Mouse (Mus musculus) embryonic facial prominence, embryonic 11.5 days (tissue): ENCODE results near the gene Gm960. TPM values are rescaled to one million over a fixed set of nuclear protein-coding genes. Genes with fewer than 3 reads are reported as not detected.
A peak's percentile ranks its signal among the peaks of the same experiment; 100 is the strongest.

Source experiments
- ATAC-seq: fragments of 200-750 bp; cut with Nextera tagmentation; replicated peaks from 2 replicates; pipeline ENCODE4 v1.8.0; 2017; ENCODE audit warnings: low read depth; ENCODE audit not compliant: insufficient number of reproducible peaks, low FRiP score, low TSS enrichment
- DNase-seq: peaks from one replicate; pipeline ENCODE4 v3.0.0-alpha.2; 2015; ENCODE audit warnings: low spot score
- H3K27ac ChIP-seq: fragments of 300-500 bp; sonication (generic); replicated peaks from 2 replicates; pipeline ENCODE4 v1.5.1; 2014; ENCODE audit warnings: mild to moderate bottlenecking, low read depth, low read length, control low read depth
- H3K27me3 ChIP-seq: fragments of 300-500 bp; sonication (generic); 2 replicates; pipeline ENCODE4 v1.6.1; 2014; ENCODE audit warnings: mild to moderate bottlenecking, low read length, moderate library complexity, mixed read lengths; ENCODE audit not compliant: control insufficient read depth, insufficient read depth
- H3K36me3 ChIP-seq: fragments of 300-500 bp; sonication (generic); replicated peaks from 2 replicates; pipeline ENCODE4 v1.6.1; 2014; ENCODE audit warnings: low read depth, mild to moderate bottlenecking, low read length, moderate library complexity, mixed read lengths; ENCODE audit not compliant: control insufficient read depth, insufficient read depth
- H3K4me1 ChIP-seq: fragments of 300-500 bp; sonication (generic); 2 replicates; pipeline ENCODE4 v1.6.1; 2014; ENCODE audit warnings: low read length, mixed read lengths; ENCODE audit not compliant: control insufficient read depth, insufficient read depth
- H3K4me2 ChIP-seq: fragments of 300-500 bp; sonication (generic); 2 replicates; pipeline ENCODE4 v1.6.1; 2014; ENCODE audit warnings: low read depth, mild to moderate bottlenecking, control low read depth, low read length, moderate library complexity
- H3K4me3 ChIP-seq: fragments of 300-500 bp; sonication (generic); 2 replicates; pipeline ENCODE4 v1.5.1; 2014; ENCODE audit warnings: low read depth, low read length, control low read depth
- H3K9ac ChIP-seq: fragments of 300-500 bp; sonication (generic); replicated peaks from 2 replicates; pipeline ENCODE4 v1.6.1; 2014; ENCODE audit warnings: mild to moderate bottlenecking, control low read depth, low read length
- H3K9me3 ChIP-seq: fragments of 300-500 bp; sonication (generic); replicated peaks from 2 replicates; pipeline ENCODE4 v1.6.1; 2016; ENCODE audit warnings: mild to moderate bottlenecking, low read length, inconsistent platforms, mixed read lengths; ENCODE audit not compliant: control insufficient read depth
- WGBS: fragments of 180-500 bp; shearing (Covaris S2); extraction: QIAGEN DNeasy Blood & Tissue Kit; methylation state at CpG from one replicate; pipeline ENCODE4 v1.1.7; 2014; 5-methylcytosine and 5-hydroxymethylcytosine counted together
- polyA plus RNA-seq: library from polyadenylated mRNA; unstranded; fragments of >200 nt; fragmentation: Nextera tagmentation; extraction: Ambion mirVana; gene quantifications from 2 replicates; pipeline ENCODE4 v1.2.1, GENCODE M21; 2014

Gm960 gene
- polyA plus RNA-seq, 1 experiment from 2014 or later = 4.4 TPM

DNA sequence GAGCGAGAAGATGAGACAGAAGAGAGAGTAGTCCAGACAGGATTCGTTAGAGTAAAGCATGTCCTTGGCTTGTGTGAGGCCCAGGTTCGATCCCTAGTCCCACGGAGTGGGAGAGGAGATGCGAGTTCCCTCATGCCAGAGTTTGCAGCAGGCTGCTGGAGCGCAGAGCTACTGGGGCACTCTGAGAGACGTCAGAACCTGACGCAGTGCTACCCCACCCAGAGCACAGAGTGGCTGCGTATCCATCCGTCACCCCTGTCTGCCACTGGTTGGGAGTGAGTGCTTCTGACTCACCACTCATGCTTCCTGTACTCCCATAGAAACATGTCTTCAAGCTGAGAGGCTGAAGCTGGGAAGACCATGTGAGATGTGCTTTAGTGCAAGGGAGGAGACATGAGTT lies 43.0 kb upstream of the Gm960 start:
- no peaks in the 10 kb centered on the region for H3K9me3 ChIP-seq

DNA sequence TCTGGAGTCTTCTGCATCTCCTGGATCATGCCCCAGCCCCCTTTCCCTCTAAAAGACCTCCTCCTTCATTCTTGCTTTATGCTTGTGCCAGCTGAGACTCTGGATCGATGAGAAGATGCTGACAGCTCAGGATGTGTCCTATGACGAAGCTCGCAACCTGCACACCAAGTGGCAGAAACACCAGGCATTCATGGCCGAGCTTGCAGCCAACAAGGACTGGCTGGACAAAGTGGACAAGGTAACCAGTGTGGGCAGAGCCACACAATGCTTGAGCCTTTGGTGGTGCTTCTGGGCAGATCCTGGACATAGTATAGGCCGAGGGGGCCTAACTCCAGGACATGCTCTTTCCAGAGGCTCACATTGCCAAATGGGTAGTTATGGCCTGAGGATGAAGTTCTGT lies 41.3 kb upstream of the Gm960 start:
- no peak for DNase-seq

More for the DNA sequence above, 43.0 kb upstream of the Gm960 start:
- no peak overlapping the region for H3K27ac ChIP-seq
- no peak for DNase-seq
- no peak for ATAC-seq
- no peaks in the 10 kb centered on the region; the same call in 1 of the 2 replicates for H3K36me3 ChIP-seq
- H3K4me1 ChIP-seq = no peaks in the 10 kb centered on the region
- no peak overlapping the region for H3K9ac ChIP-seq
- no peaks in the 10 kb centered on the region for H3K27me3 ChIP-seq
- no peak overlapping the region for H3K4me2 ChIP-seq
- no peak overlapping the region for H3K4me3 ChIP-seq
- 82% methylated on average over 10 of the region's 10 CpGs for WGBS

DNA sequence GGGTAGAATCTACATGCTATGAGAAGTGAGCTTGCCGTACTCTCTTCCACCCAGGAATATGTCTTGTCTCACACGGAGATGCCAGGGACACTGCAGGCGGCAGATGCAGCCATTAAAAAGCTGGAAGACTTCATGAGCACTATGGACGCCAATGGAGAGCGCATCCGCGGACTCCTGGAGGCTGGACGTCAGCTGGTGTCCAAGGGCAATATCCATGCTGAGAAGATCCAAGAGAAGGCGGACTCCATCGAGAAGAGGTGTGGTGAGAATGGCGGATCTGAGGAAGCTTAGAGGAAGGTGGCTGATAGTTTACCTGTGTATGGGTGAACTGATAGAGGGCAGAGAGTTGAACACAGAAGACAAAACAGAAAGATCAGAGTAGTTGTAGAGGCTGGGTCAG lies 40.6 kb upstream of the Gm960 start:
- DNase-seq = no peak
- no peak overlapping the region for H3K4me3 ChIP-seq
- ATAC-seq = no peak
- no peak overlapping the region for H3K27ac ChIP-seq
- no peaks in the 10 kb centered on the region for H3K27me3 ChIP-seq
- H3K4me2 ChIP-seq = no peak overlapping the region
- no peak overlapping the region for H3K9ac ChIP-seq
- H3K4me1 ChIP-seq = no peaks in the 10 kb centered on the region
- 93% methylated on average over 11 of the region's 11 CpGs for WGBS
- H3K36me3 ChIP-seq = no peaks in the 10 kb centered on the region; the same call in 1 of the 2 replicates
- H3K9me3 ChIP-seq = no peaks in the 10 kb centered on the region

More for the DNA sequence above, 41.3 kb upstream of the Gm960 start:
- H3K9ac ChIP-seq = no peak overlapping the region
- 91% methylated on average over 5 of the region's 5 CpGs for WGBS
- H3K4me2 ChIP-seq = no peak overlapping the region
- ATAC-seq = no peak
- no peaks in the 10 kb centered on the region; the same call in 1 of the 2 replicates for H3K36me3 ChIP-seq
- H3K27me3 ChIP-seq = no peaks in the 10 kb centered on the region
- no peaks in the 10 kb centered on the region for H3K4me1 ChIP-seq
- H3K27ac ChIP-seq = no peak overlapping the region
- H3K4me3 ChIP-seq = no peak overlapping the region
- H3K9me3 ChIP-seq = no peaks in the 10 kb centered on the region

- no peaks in the 10 kb centered on the region for H3K4me1 ChIP-seq
- no peak overlapping the region for H3K27ac ChIP-seq
- WGBS = 86% methylated on average over 13 of the region's 13 CpGs
- H3K4me2 ChIP-seq = no peak overlapping the region
- no peak overlapping the region for H3K9ac ChIP-seq
- no peaks in the 10 kb centered on the region for H3K9me3 ChIP-seq
- H3K27me3 ChIP-seq = no peaks in the 10 kb centered on the region
- no peak overlapping the region for H3K4me3 ChIP-seq
- H3K36me3 ChIP-seq = no peaks in the 10 kb centered on the region; the same call in 1 of the 2 replicates
- ATAC-seq (no peak), DNase-seq (no peak)
Observed at GRCm38 (mm10) chr19:4737866-4738265, 39.4 kb upstream of the Gm960 start.

DNA sequence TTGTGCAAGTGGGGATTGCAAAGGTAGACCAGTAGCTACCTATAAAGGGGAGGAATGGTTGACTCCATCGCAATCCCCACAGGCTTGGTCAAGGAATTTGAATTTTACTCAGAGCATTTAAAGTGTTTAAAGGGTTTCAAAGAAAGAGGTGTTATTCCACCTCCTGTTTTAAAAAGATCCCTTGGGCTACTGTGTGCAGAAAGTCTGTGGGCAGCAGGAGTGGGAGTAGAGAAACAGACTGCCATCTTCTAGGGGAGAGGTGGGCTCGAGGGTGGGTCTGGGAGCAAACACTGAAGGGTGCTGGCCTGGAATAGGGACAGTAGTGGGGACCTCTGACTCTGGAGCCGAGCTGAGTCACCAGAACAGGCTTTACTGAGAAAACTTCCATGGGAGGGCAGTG lies 34.6 kb upstream of the Gm960 start:
- no peak for ATAC-seq
- Histone ChIP-seq H3K27ac (no peak overlapping the region), H3K4me3 (no peak overlapping the region), H3K9me3 (no peaks in the 10 kb centered on the region), H3K27me3 (no peaks in the 10 kb centered on the region), H3K4me2 (no peak overlapping the region), H3K36me3 (no peaks in the 10 kb centered on the region), H3K4me1 (no peaks in the 10 kb centered on the region), H3K9ac (no peak overlapping the region)
- no peak for DNase-seq
- 75% methylated on average over 3 of the region's 3 CpGs for WGBS

DNA sequence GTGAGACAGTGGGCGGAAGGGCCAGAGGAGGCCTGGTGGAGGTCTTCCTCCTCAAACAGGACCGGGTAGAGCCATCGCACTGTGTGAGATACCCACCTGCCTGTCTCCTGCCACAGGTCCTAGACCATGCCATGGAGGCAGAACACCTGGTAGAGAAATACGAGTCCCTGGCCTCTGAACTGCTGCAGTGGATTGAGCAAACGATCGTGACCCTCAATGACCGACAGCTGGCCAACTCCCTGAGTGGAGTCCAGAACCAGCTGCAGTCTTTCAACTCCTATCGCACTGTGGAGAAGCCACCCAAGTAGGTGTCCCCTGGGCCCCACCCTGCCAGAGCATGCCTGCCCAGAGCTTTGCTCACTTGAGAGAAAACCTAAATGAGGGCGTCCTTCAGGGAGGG lies 30.7 kb upstream of the Gm960 start:
- H3K9ac ChIP-seq = no peak overlapping the region
- DNase-seq (no peak), ATAC-seq (no peak)
- no peak overlapping the region for H3K4me2 ChIP-seq
- no peaks in the 10 kb centered on the region for H3K27me3 ChIP-seq
- no peaks in the 10 kb centered on the region for H3K4me1 ChIP-seq
- no peak overlapping the region for H3K4me3 ChIP-seq
- H3K36me3 ChIP-seq = no peaks in the 10 kb centered on the region
- H3K9me3 ChIP-seq = no peaks in the 10 kb centered on the region
- 85% methylated on average over 9 of the region's 9 CpGs for WGBS
- H3K27ac ChIP-seq = no peak overlapping the region

- H3K27ac ChIP-seq = no peak overlapping the region
- peak overlapping the region; percentile 12; the same call in 1 of the 2 replicates for H3K4me3 ChIP-seq
- no peaks in the 10 kb centered on the region for H3K36me3 ChIP-seq
- H3K4me1 ChIP-seq = peaks cover 3% of the 10 kb centered on the region; the same call in 1 of the 2 replicates
- peak overlapping the region; percentile 25; the same call in 1 of the 2 replicates for H3K4me2 ChIP-seq
- H3K9ac ChIP-seq = no peak overlapping the region; the same call in 1 of the 2 replicates
- H3K9me3 ChIP-seq = no peaks in the 10 kb centered on the region
- ATAC-seq (no peak), DNase-seq (peak; percentile 56)
- WGBS = 12% methylated on average over 11 of the region's 11 CpGs
- H3K27me3 ChIP-seq = no peaks in the 10 kb centered on the region
Observed at GRCm38 (mm10) chr19:4720671-4721244, 22.3 kb upstream of the Gm960 start.

- no peak for ATAC-seq
- H3K36me3 ChIP-seq = no peaks in the 10 kb centered on the region
- H3K4me2 ChIP-seq = no peak overlapping the region
- DNase-seq = no peak
- no peak overlapping the region for H3K27ac ChIP-seq
- H3K4me1 ChIP-seq = peaks cover 3% of the 10 kb centered on the region; the same call in 1 of the 2 replicates
- H3K9me3 ChIP-seq = no peaks in the 10 kb centered on the region
- 77% methylated on average over 15 of the region's 15 CpGs for WGBS
- no peak overlapping the region for H3K9ac ChIP-seq
- 0 out of 2 replicates have a peak, but pooled peaks cover 2% of the 10 kb centered on the region for H3K27me3 ChIP-seq
- H3K4me3 ChIP-seq = no peak overlapping the region
Observed at GRCm38 (mm10) chr19:4720112-4720511, 21.6 kb upstream of the Gm960 start.
